Mouse (Mus musculus) embryonic facial prominence, embryonic 14.5 days (tissue): ENCODE data around the gene Srd5a1. TPM values are rescaled to one million over a fixed set of nuclear protein-coding genes. Genes with fewer than 3 reads are reported as not detected.
"Not testable (repeated sequence)": the region's sequence is repeated elsewhere in the genome, so short reads cannot be mapped to it uniquely, and the experiment has no call there.

Experiments used
- ATAC-seq: fragments of 200-750 bp; cut with Nextera tagmentation; 2 replicates; pipeline ENCODE4 v1.8.0; 2017; ENCODE audit warnings: low read depth, moderate number of reproducible peaks, moderate TSS enrichment
- DNase-seq: peaks from one replicate; pipeline ENCODE4 v3.0.0-alpha.2; 2015; ENCODE audit warnings: low spot score
- H3K27ac ChIP-seq: fragments of 300-500 bp; sonication (generic); replicated peaks from 2 replicates; pipeline ENCODE4 v1.5.1; 2014; ENCODE audit warnings: low read depth, mild to moderate bottlenecking, low read length, moderate library complexity
- H3K27me3 ChIP-seq: fragments of 300-500 bp; sonication (generic); replicated peaks from 2 replicates; pipeline ENCODE4 v1.6.1; 2014; ENCODE audit warnings: low read length; ENCODE audit not compliant: control insufficient read depth, insufficient read depth
- H3K36me3 ChIP-seq: fragments of 300-500 bp; sonication (generic); 2 replicates; pipeline ENCODE4 v1.6.1; 2014; ENCODE audit warnings: low read length, mixed read lengths; ENCODE audit not compliant: control insufficient read depth, insufficient read depth
- H3K4me1 ChIP-seq: fragments of 300-500 bp; sonication (generic); 2 replicates; pipeline ENCODE4 v1.6.1; 2014; ENCODE audit warnings: antibody characterized with exemption, low read length; ENCODE audit not compliant: control insufficient read depth, insufficient read depth
- H3K4me2 ChIP-seq: fragments of 300-500 bp; sonication (generic); 2 replicates; pipeline ENCODE4 v1.6.1; 2014; ENCODE audit warnings: low read depth, mild to moderate bottlenecking, low read length, moderate library complexity, mixed read lengths
- H3K4me3 ChIP-seq: fragments of 300-500 bp; sonication (generic); 2 replicates; pipeline ENCODE4 v1.5.1; 2014; ENCODE audit warnings: low read depth, mild to moderate bottlenecking, low read length
- H3K9ac ChIP-seq: fragments of 300-500 bp; sonication (generic); 2 replicates; pipeline ENCODE4 v1.6.1; 2014; ENCODE audit warnings: low read depth, mild to moderate bottlenecking, low read length, moderate library complexity, mixed read lengths
- H3K9me3 ChIP-seq: fragments of 300-500 bp; sonication (generic); 2 replicates; pipeline ENCODE4 v1.6.1; 2016; ENCODE audit warnings: low read length; ENCODE audit not compliant: control insufficient read depth
- WGBS: fragments of 180-500 bp; shearing (Covaris S2); extraction: QIAGEN DNeasy Blood & Tissue Kit; methylation state at CpG from one replicate; pipeline ENCODE4 v1.1.7; 2014; 5-methylcytosine and 5-hydroxymethylcytosine counted together
- polyA plus RNA-seq: library from polyadenylated mRNA; unstranded; fragments of >200 nt; fragmentation: Nextera tagmentation; extraction: Ambion mirVana; gene quantifications from 2 replicates; pipeline ENCODE4 v1.2.1, GENCODE M21; 2014

The Srd5a1 gene
- polyA plus RNA-seq, 1 experiment from 2014 or later = 25.9 TPM

GRCm38 (mm10) chr13:69582411-69582810, 28.8 kb downstream of the Srd5a1 start:
- Histone ChIP-seq H3K4me2 (no peak overlapping the region), H3K4me1 (no peaks in the 10 kb centered on the region), H3K36me3 (no peaks in the 10 kb centered on the region), H3K27ac (no peak overlapping the region), H3K9me3 (no peaks in the 10 kb centered on the region), H3K27me3 (no peaks in the 10 kb centered on the region), H3K9ac (no peak overlapping the region), H3K4me3 (no peak overlapping the region)
- no peak for ATAC-seq
- no peak for DNase-seq
- 82% methylated on average over 6 of the region's 6 CpGs for WGBS

GRCm38 (mm10) chr13:69577181-69577834, 33.9 kb downstream of the Srd5a1 start:
- ATAC-seq = no peak
- 89% methylated on average over 16 of the region's 16 CpGs for WGBS
- Histone ChIP-seq H3K9ac (no peak overlapping the region), H3K27ac (no peak overlapping the region), H3K4me3 (no peak overlapping the region), H3K4me2 (no peak overlapping the region), H3K9me3 (no peaks in the 10 kb centered on the region), H3K27me3 (no peaks in the 10 kb centered on the region), H3K36me3 (no peaks in the 10 kb centered on the region), H3K4me1 (no peaks in the 10 kb centered on the region)
- no peak for DNase-seq

- H3K9ac ChIP-seq = no peak overlapping the region
- H3K9me3 ChIP-seq = no peaks in the 10 kb centered on the region
- no peak overlapping the region for H3K4me3 ChIP-seq
- H3K27ac ChIP-seq = no peak overlapping the region
- no peaks in the 10 kb centered on the region for H3K27me3 ChIP-seq
- H3K36me3 ChIP-seq = no peaks in the 10 kb centered on the region
- ATAC-seq (no peak), DNase-seq (no peak)
- H3K4me1 ChIP-seq = no peaks in the 10 kb centered on the region
- 52% methylated on average over 11 of the region's 11 CpGs for WGBS
- H3K4me2 ChIP-seq = no peak overlapping the region
Measured at GRCm38 (mm10) chr13:69576676-69577075, 34.6 kb downstream of the Srd5a1 start.

GRCm38 (mm10) chr13:69572594-69572993, 38.6 kb downstream of the Srd5a1 start:
- no peaks in the 10 kb centered on the region for H3K27me3 ChIP-seq
- ATAC-seq (no peak), DNase-seq (no peak)
- no peak overlapping the region for H3K4me3 ChIP-seq
- H3K9me3 ChIP-seq = no peaks in the 10 kb centered on the region
- H3K4me2 ChIP-seq = no peak overlapping the region
- no peak overlapping the region for H3K27ac ChIP-seq
- H3K36me3 ChIP-seq = no peaks in the 10 kb centered on the region
- H3K9ac ChIP-seq = no peak overlapping the region
- no peaks in the 10 kb centered on the region for H3K4me1 ChIP-seq
- WGBS = 89% methylated on average over 3 of the region's 3 CpGs

DNA sequence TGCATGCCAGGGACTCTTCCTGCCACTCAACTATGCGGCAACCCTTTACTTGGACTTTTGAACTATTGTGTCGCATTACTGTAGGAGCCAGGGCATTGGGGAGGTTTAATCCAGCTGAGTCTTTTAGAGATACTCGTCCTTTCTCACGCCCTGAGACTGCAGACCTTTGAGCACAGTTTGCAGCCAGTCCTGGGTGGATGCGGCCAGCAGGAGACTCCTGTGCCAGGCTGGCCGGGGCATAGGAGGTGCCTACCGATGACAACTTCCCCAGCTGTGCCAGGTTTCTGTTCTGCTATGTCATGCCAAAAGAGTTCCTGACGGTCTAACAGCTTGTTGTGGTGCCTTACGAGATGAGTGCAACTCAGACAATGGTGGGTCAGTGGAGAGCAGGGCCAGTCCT, 42.0 kb downstream of the Srd5a1 start:
- 88% methylated on average over 9 of the region's 9 CpGs for WGBS
- H3K36me3 ChIP-seq = no peaks in the 10 kb centered on the region

DNA sequence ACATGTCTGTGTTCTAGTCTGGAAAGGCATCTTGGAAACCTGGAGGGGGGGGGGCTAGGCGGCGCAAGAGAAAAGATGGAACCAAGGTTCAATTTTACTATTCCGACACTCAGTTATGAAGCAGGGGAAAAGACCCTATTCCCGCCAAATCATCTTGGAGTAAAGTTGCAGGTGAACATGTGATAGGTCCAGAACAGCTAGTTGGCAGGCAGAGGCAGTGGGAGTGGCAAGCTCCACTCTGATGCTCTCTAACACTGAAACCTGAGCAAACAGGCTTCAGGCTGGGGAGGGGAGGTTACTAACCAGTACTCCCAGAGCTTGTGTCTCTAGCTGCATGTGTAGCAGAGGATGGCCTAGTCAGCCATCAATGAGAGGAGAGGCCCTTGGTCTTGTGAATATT, 45.8 kb downstream of the Srd5a1 start:
- H3K9me3 ChIP-seq, ATAC-seq, DNase-seq, H3K36me3 ChIP-seq, H3K4me2 ChIP-seq, H3K27ac ChIP-seq, H3K27me3 ChIP-seq, H3K4me1 ChIP-seq, H3K4me3 ChIP-seq, H3K9ac ChIP-seq: not testable (repeated sequence)
- 91% methylated on average over 4 of the region's 4 CpGs for WGBS

More for the DNA sequence above, 42.0 kb downstream of the Srd5a1 start:
- no peak overlapping the region for H3K27ac ChIP-seq
- no peak overlapping the region for H3K4me2 ChIP-seq
- H3K9me3 ChIP-seq = no peaks in the 10 kb centered on the region
- no peak overlapping the region for H3K4me3 ChIP-seq
- DNase-seq (no peak), ATAC-seq (no peak)
- H3K27me3 ChIP-seq = no peaks in the 10 kb centered on the region
- no peak overlapping the region for H3K9ac ChIP-seq
- no peaks in the 10 kb centered on the region for H3K4me1 ChIP-seq

DNA sequence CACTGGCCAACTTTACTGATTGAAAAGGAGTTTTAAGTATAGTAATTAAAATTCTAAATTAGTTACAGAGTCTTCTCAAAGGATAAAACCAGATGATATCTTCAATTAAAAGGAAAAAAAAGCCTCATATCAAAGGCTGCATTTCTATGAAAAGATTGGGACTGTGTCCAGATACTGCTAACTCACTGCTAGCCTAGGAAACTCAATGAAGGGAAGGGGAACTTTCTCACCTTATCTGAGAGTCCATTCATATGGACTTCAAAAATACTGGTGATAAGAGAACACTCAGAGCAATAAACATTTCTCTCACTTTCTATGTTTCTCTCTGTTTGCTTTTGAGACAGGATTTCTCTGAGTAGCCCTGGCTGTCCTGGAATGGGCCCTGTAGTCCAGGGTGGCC, 46.7 kb downstream of the Srd5a1 start:
- H3K4me3 ChIP-seq = no peak overlapping the region
- no peaks in the 10 kb centered on the region for H3K27me3 ChIP-seq
- ATAC-seq = no peak
- H3K36me3 ChIP-seq = no peaks in the 10 kb centered on the region
- H3K9me3 ChIP-seq = no peaks in the 10 kb centered on the region
- DNase-seq = no peak
- H3K4me2 ChIP-seq = no peak overlapping the region
- H3K4me1 ChIP-seq = no peaks in the 10 kb centered on the region
- no peak overlapping the region for H3K9ac ChIP-seq
- no peak overlapping the region for H3K27ac ChIP-seq

- Histone ChIP-seq H3K9me3 (no peaks in the 10 kb centered on the region), H3K27me3 (no peaks in the 10 kb centered on the region), H3K36me3 (no peaks in the 10 kb centered on the region), H3K4me2 (no peak overlapping the region), H3K4me3 (no peak overlapping the region), H3K9ac (no peak overlapping the region), H3K27ac (no peak overlapping the region), H3K4me1 (no peaks in the 10 kb centered on the region)
- no peak for ATAC-seq
- no peak for DNase-seq
- 61% methylated on average over 3 of the region's 3 CpGs for WGBS
Measured at GRCm38 (mm10) chr13:69563905-69564304, 47.3 kb downstream of the Srd5a1 start.
